Mouse (Mus musculus) testis, adult 2 months (tissue): ENCODE data around the gene Fut8.

Experiments
- CTCF ChIP-seq: fragments of 200-500 bp; IDR thresholded peaks from 2 replicates; pipeline ENCODE4 v1.5.1; 2012; ENCODE audit warnings: low read depth, mild to moderate bottlenecking, inconsistent platforms, low read length, moderate library complexity; ENCODE audit not compliant: control insufficient read depth, insufficient read depth, insufficient replicate concordance
- POLR2A ChIP-seq: fragments of 200-500 bp; IDR thresholded peaks from 2 replicates; pipeline ENCODE4 v1.6.1; 2012; ENCODE audit warnings: low read depth, mild to moderate bottlenecking, inconsistent platforms, low read length, moderate library complexity; ENCODE audit not compliant: control insufficient read depth

GRCm38 (mm10) chr12:77498153-77498552 lies 260.2 kb downstream of the Fut8 start:
- no peak for TF ChIP-seq CTCF
- no peak for TF ChIP-seq POLR2A
